Mouse (Mus musculus) hindbrain, embryonic 14.5 days (tissue): Measurements from ENCODE around the gene Kel. TPM values are rescaled to one million over a fixed set of nuclear protein-coding genes. Genes with fewer than 3 reads are reported as not detected.

Source experiments
- ATAC-seq: fragments of 200-750 bp; cut with Nextera tagmentation; 2 replicates; pipeline ENCODE4 v1.8.0; 2017; ENCODE audit warnings: moderate number of reproducible peaks, mild to moderate bottlenecking, moderate TSS enrichment, moderate library complexity; ENCODE audit not compliant: low FRiP score
- DNase-seq: peaks from one replicate; pipeline ENCODE4 v3.0.0-alpha.2; 2015; ENCODE audit warnings: low spot score
- H3K27ac ChIP-seq: fragments of 300-500 bp; sonication (generic); 2 replicates; pipeline ENCODE4 v1.5.1; 2014; ENCODE audit warnings: mild to moderate bottlenecking, moderate library complexity
- H3K27me3 ChIP-seq: fragments of 300-500 bp; sonication (generic); 2 replicates; pipeline ENCODE4 v1.6.1; 2014; ENCODE audit warnings: mild to moderate bottlenecking, low read length, mixed read lengths; ENCODE audit not compliant: control insufficient read depth, insufficient read depth
- H3K36me3 ChIP-seq: fragments of 300-500 bp; sonication (generic); replicated peaks from 2 replicates; pipeline ENCODE4 v1.6.1; 2014; ENCODE audit not compliant: control insufficient read depth, insufficient read depth
- H3K4me1 ChIP-seq: fragments of 300-500 bp; sonication (generic); replicated peaks from 2 replicates; pipeline ENCODE4 v1.6.1; 2014; ENCODE audit warnings: antibody characterized with exemption, low read length, mixed read lengths; ENCODE audit not compliant: control insufficient read depth, insufficient read depth
- H3K4me2 ChIP-seq: fragments of 300-500 bp; sonication (generic); replicated peaks from 2 replicates; pipeline ENCODE4 v1.6.1; 2014; ENCODE audit warnings: mild to moderate bottlenecking, moderate library complexity
- H3K4me3 ChIP-seq: fragments of 300-500 bp; sonication (generic); replicated peaks from 2 replicates; pipeline ENCODE4 v1.5.1; 2014; ENCODE audit warnings: mild to moderate bottlenecking, low read length
- H3K9ac ChIP-seq: fragments of 300-500 bp; sonication (generic); 2 replicates; pipeline ENCODE4 v1.6.1; 2014
- H3K9me3 ChIP-seq: fragments of 300-500 bp; sonication (generic); 2 replicates; pipeline ENCODE4 v1.6.1; 2016; ENCODE audit warnings: low read length; ENCODE audit not compliant: control insufficient read depth
- WGBS: fragments of 180-500 bp; shearing (Covaris S2); extraction: QIAGEN DNeasy Blood & Tissue Kit; methylation state at CpG from one replicate; pipeline ENCODE4 v1.1.7; 2014; 5-methylcytosine and 5-hydroxymethylcytosine counted together
- polyA plus RNA-seq: library from polyadenylated mRNA; unstranded; fragments of >200 nt; fragmentation: Nextera tagmentation; extraction: Ambion mirVana; gene quantifications from 2 replicates; pipeline ENCODE4 v1.2.1, GENCODE M21; 2014

The Kel gene
- polyA plus RNA-seq, 1 experiment from 2014 or later, result 0.39 TPM

DNA sequence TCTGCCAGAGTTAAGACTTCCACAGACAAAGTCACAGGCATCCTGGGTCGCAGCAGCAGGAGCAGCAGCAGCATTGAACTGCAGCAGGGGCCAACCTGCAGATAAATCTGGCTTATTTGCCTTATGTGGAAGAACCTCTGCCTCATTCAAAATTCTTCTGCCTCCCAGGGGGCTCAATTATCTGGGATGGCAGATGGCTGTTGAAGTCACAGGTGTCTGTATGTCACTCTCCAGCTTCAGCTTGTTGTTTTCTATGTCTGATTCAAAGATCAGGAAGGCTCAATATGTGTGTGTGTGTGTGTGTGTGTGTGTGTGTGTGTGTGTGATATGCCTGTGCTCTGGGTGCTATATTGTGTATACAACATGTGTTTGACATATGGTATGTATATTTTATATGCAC lies 66.7 kb downstream of the Kel start:
- Histone ChIP-seq H3K4me3 (no peak overlapping the region), H3K27ac (no peak overlapping the region), H3K4me1 (no peaks in the 10 kb centered on the region), H3K9me3 (no peaks in the 10 kb centered on the region), H3K4me2 (no peak overlapping the region), H3K9ac (no peak overlapping the region), H3K27me3 (no peaks in the 10 kb centered on the region), H3K36me3 (no peaks in the 10 kb centered on the region)
- no peak for ATAC-seq
- peak; percentile 29 for DNase-seq
- WGBS, result 14% methylated on average over 1 of the region's 1 CpGs

Other genes with a start within 250 kb of the Kel start
- not detected in 2 replicates for gene Prss1, start 245.4 kb downstream of the Kel start, polyA plus RNA-seq
- gene Prss2, start 182.6 kb downstream of the Kel start, polyA plus RNA-seq, result not detected in 2 replicates
- 33.5 and 41.7 TPM in 2 replicates for gene Ephb6, start 98.9 kb downstream of the Kel start, polyA plus RNA-seq
- 0.92 and 1.4 TPM in 2 replicates for gene Trpv6, start 67.9 kb downstream of the Kel start, polyA plus RNA-seq
- not detected in 2 replicates for gene Trpv5, start 23.6 kb downstream of the Kel start, polyA plus RNA-seq
- not detected in 2 replicates for gene Llcfc1, start 19.9 kb downstream of the Kel start, polyA plus RNA-seq
- not detected in 2 replicates for gene Olfr459, start 70.8 kb upstream of the Kel start, polyA plus RNA-seq
- gene Pip, start 143.2 kb upstream of the Kel start, polyA plus RNA-seq, result not detected in 2 replicates
- not detected in 2 replicates for gene Sval2, start 148.7 kb upstream of the Kel start, polyA plus RNA-seq
- not detected in 2 replicates for gene Sval1, start 247.3 kb upstream of the Kel start, polyA plus RNA-seq